9 mouse cellular contexts compared by ENCODE assay signal in the genomic region with DNA sequence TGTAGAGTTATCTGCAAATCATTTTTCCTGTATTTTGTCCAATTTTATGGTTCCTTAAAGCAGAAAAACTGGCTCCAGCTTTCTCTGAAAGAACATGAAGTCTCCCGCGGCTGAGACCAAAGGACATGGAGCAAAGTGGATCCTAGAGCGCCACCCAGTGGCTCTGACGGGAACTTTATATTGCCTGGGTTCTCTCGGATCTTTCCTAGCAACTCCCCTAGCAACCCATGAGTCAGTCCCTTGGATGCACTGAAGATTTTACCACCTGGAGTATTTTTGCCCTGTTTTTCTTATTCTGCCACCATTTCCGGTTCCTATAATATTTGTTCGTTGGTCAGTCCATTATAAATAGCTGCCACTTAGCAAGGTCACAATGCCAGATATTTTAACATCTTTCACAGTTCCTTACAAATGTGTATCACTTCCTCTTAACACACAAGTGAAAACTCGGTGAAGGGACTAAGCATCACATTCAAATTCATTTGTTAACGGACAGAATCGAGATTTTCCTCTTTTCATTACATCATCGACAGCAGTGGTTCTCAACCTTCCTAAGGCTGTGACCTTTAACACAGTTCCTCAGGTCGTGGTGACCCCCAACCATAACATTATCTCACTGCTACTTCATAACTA. TPM values are rescaled to one million over a fixed set of nuclear protein-coding genes. Genes with fewer than 3 reads are reported as not detected.
DNase-seq lines count a peak whose midpoint lies in the region; ATAC-seq and TF ChIP-seq lines count a peak whose summit lies in the region.
"Had no signal": no experiment of that assay in that cellular context is flagged by ENCODE, and none has a peak within 500 bp of the region (broad histone marks: within the 10 kb centered on the region; RNA-seq: fewer than 3 reads in every experiment).

No protein-coding gene starts in this region.

- no peak overlapping the region for H3K4me3 ChIP-seq in kidney, postnatal 0 days (replicated peaks; ENCODE audit: low read depth, low read length)
- H3K4me3 ChIP-seq in liver, embryonic 14.5 days (ENCODE audit: insufficient read depth in 1 of 2, low read depth in 2 of 2, low read length in 2 of 2), result no peak overlapping the region
- H3K4me3 ChIP-seq in neural tube, embryonic 15.5 days (replicated peaks), result no peak overlapping the region
- H3K4me3 ChIP-seq: embryonic facial prominence, embryonic 15.5 days had no signal

- no peak overlapping the region for H3K9ac ChIP-seq in kidney, postnatal 0 days (ENCODE audit: low read depth, low read length)
- H3K9ac ChIP-seq in liver, embryonic 14.5 days (replicated peaks), result no peak overlapping the region
- H3K9ac ChIP-seq in neural tube, embryonic 15.5 days (replicated peaks), result no peak overlapping the region
- H3K9ac ChIP-seq: embryonic facial prominence, embryonic 15.5 days had no signal

- H3K36me3 ChIP-seq in kidney, postnatal 0 days (ENCODE audit: insufficient read depth, low read length), result no peaks in the 10 kb centered on the region
- peaks cover 2% of the 10 kb centered on the region; the same call in 1 of the 2 replicates for H3K36me3 ChIP-seq in liver, embryonic 14.5 days (replicated peaks; ENCODE audit: control insufficient read depth, insufficient read depth, low read depth)
- H3K36me3 ChIP-seq in neural tube, embryonic 15.5 days, result peaks cover 6% of the 10 kb centered on the region

- no peaks in the 10 kb centered on the region for H3K27me3 ChIP-seq in kidney, postnatal 0 days (ENCODE audit: insufficient read depth, low read length)
- no peaks in the 10 kb centered on the region for H3K27me3 ChIP-seq in liver, embryonic 14.5 days (ENCODE audit: control insufficient read depth, insufficient read depth, low read length)
- peaks cover 9% of the 10 kb centered on the region for H3K27me3 ChIP-seq in neural tube, embryonic 15.5 days (replicated peaks)

- 19% methylated on average over 12 of the region's 12 CpGs for WGBS in kidney, postnatal 0 days
- WGBS in liver, embryonic 14.5 days (ENCODE audit: insufficient replicate concordance), result 15% methylated on average over 12 of the region's 12 CpGs
- 21% methylated on average over 12 of the region's 12 CpGs for WGBS in neural tube, embryonic 15.5 days

- no peak for TF ChIP-seq EP300 in liver, embryonic 14.5 days (IDR thresholded peaks at IDR 0.05; ENCODE audit: low read depth)

- H3K27ac ChIP-seq in kidney, postnatal 0 days, result no peak overlapping the region
- H3K27ac ChIP-seq in liver, embryonic 14.5 days, result no peak overlapping the region
- H3K27ac ChIP-seq in neural tube, embryonic 15.5 days (replicated peaks), result no peak overlapping the region
- H3K27ac ChIP-seq: embryonic facial prominence, embryonic 15.5 days had no signal

- no peaks in the 10 kb centered on the region for H3K9me3 ChIP-seq in kidney, postnatal 0 days (replicated peaks; ENCODE audit: low read length)
- no peaks in the 10 kb centered on the region for H3K9me3 ChIP-seq in liver, embryonic 14.5 days (ENCODE audit: control insufficient read depth, low read length)
- H3K9me3 ChIP-seq in neural tube, embryonic 15.5 days (replicated peaks), result no peaks in the 10 kb centered on the region
- H3K9me3 ChIP-seq: embryonic facial prominence, embryonic 15.5 days had no signal

- ATAC-seq in kidney, postnatal 0 days (replicated peaks; ENCODE audit: low FRiP score, low read depth), result peak; percentile 40; the same call in 1 of the 2 replicates
- ATAC-seq in liver, embryonic 14.5 days (ENCODE audit: insufficient read depth), result no peak
- ATAC-seq in neural tube, embryonic 15.5 days (ENCODE audit: low FRiP score), result 0 out of 2 replicates have a peak, but pooled peaks have one; percentile 54

- peak; percentile 93 for TF ChIP-seq CTCF in kidney, postnatal 0 days (IDR thresholded peaks at IDR 0.05; ENCODE audit: low read depth)
- peak; percentile 88 for TF ChIP-seq CTCF in liver, embryonic 14.5 days (IDR thresholded peaks at IDR 0.05; ENCODE audit: low read depth)

- peak; percentile 55 for DNase-seq in 3134 (ENCODE audit: extremely low read depth, insufficient read length, low spot score)
- DNase-seq in ZHBTc4 (ENCODE audit: low read depth, low spot score), result peak; percentile 92
- DNase-seq in cerebellum, postnatal 4 days (ENCODE audit: low spot score in 2 of 2), result peak; percentile 77 to 91
- peak; percentile 66 for DNase-seq in gastrocnemius, postnatal 25 days
- DNase-seq in kidney, postnatal 0 days (ENCODE audit: low spot score), result peak; percentile 94
- peak; percentile 64 to 77 (median 71) for DNase-seq in liver, embryonic 14.5 days (ENCODE audit: low read depth in 3 of 3, low spot score in 3 of 3)
- DNase-seq in testis, postnatal 10 days (ENCODE audit: low spot score), result peak; percentile 91

- no peak overlapping the region for H3K4me2 ChIP-seq in kidney, postnatal 0 days (ENCODE audit: low read length)
- 0 out of 2 replicates have a peak overlapping the region, but pooled peaks have one; percentile 11 for H3K4me2 ChIP-seq in liver, embryonic 14.5 days (ENCODE audit: low read depth)
- no peak overlapping the region for H3K4me2 ChIP-seq in neural tube, embryonic 15.5 days
- H3K4me2 ChIP-seq: embryonic facial prominence, embryonic 15.5 days had no signal

- H3K4me1 ChIP-seq in kidney, postnatal 0 days (replicated peaks; ENCODE audit: insufficient read depth, low read length), result no peaks in the 10 kb centered on the region
- peaks cover 2 to 13% of the 10 kb centered on the region in 2 experiments; a peak in 3 of 4 replicates for H3K4me1 ChIP-seq in liver, embryonic 14.5 days (replicated peaks; ENCODE audit: control insufficient read depth in 2 of 2, insufficient read depth in 2 of 2, low read length in 1 of 2)
- H3K4me1 ChIP-seq in neural tube, embryonic 15.5 days, result peaks cover 5% of the 10 kb centered on the region; the same call in 1 of the 2 replicates
- H3K4me1 ChIP-seq: embryonic facial prominence, embryonic 15.5 days had no signal

RNA-seq across cellular contexts. Expression of gene Aldh9a1, which starts 12.2 kb away (rescaled TPM):
- 1 to 10 TPM; 2.4 to 2.8 TPM for total RNA-seq in gastrocnemius, postnatal 25 days (2021)
- 54.3 and 64.6 TPM in 2 replicates for polyA plus RNA-seq in kidney, postnatal 0 days (2015; fragmentation: Nextera tagmentation; extraction: Ambion mirVana)
- polyA plus RNA-seq in liver, embryonic 14.5 days (2012; rRNA removed), result 21.9 and 28.1 TPM in 2 replicates
- 52.5 and 59.9 TPM in 2 replicates for polyA plus RNA-seq in liver, embryonic 14.5 days (2014; fragmentation: Nextera tagmentation; extraction: Ambion mirVana)
- polyA plus RNA-seq in neural tube, embryonic 15.5 days (2015; fragmentation: Nextera tagmentation; extraction: Ambion mirVana), result 38.7 and 53.3 TPM in 2 replicates

RNA-seq across cellular contexts. Expression of gene Tmco1, which starts 29.4 kb away (rescaled TPM):
- 10 to 100 TPM; 32.6 to 41.3 TPM for total RNA-seq in gastrocnemius, postnatal 25 days (2021)
- polyA plus RNA-seq in kidney, postnatal 0 days (2015; fragmentation: Nextera tagmentation; extraction: Ambion mirVana), result 134 and 137 TPM in 2 replicates
- 33.4 and 43.4 TPM in 2 replicates for polyA plus RNA-seq in liver, embryonic 14.5 days (2012; rRNA removed)
- polyA plus RNA-seq in liver, embryonic 14.5 days (2014; fragmentation: Nextera tagmentation; extraction: Ambion mirVana), result 64.1 and 65.4 TPM in 2 replicates
- 76.2 and 79.1 TPM in 2 replicates for polyA plus RNA-seq in neural tube, embryonic 15.5 days (2015; fragmentation: Nextera tagmentation; extraction: Ambion mirVana)

RNA-seq across cellular contexts. Expression of gene Uck2, which starts 52.5 kb away (rescaled TPM):
- total RNA-seq in gastrocnemius, postnatal 25 days (2021), result 10 to 100 TPM; 16.9 to 29.3 TPM
- 50.9 and 51.0 TPM in 2 replicates for polyA plus RNA-seq in kidney, postnatal 0 days (2015; fragmentation: Nextera tagmentation; extraction: Ambion mirVana)
- polyA plus RNA-seq in liver, embryonic 14.5 days (2012; rRNA removed), result 15.3 and 17.6 TPM in 2 replicates
- polyA plus RNA-seq in liver, embryonic 14.5 days (2014; fragmentation: Nextera tagmentation; extraction: Ambion mirVana), result 42.6 and 43.4 TPM in 2 replicates
- polyA plus RNA-seq in neural tube, embryonic 15.5 days (2015; fragmentation: Nextera tagmentation; extraction: Ambion mirVana), result 46.6 and 75.5 TPM in 2 replicates

RNA-seq across cellular contexts. Expression of gene Mgst3, which starts 56.1 kb away (rescaled TPM):
- total RNA-seq in gastrocnemius, postnatal 25 days (2021), result 10 to 100 TPM; 84.7 to 94.2 TPM
- 102 and 104 TPM in 2 replicates for polyA plus RNA-seq in kidney, postnatal 0 days (2015; fragmentation: Nextera tagmentation; extraction: Ambion mirVana)
- 330 and 468 TPM in 2 replicates for polyA plus RNA-seq in liver, embryonic 14.5 days (2012; rRNA removed)
- 596 and 611 TPM in 2 replicates for polyA plus RNA-seq in liver, embryonic 14.5 days (2014; fragmentation: Nextera tagmentation; extraction: Ambion mirVana)
- 188 and 223 TPM in 2 replicates for polyA plus RNA-seq in neural tube, embryonic 15.5 days (2015; fragmentation: Nextera tagmentation; extraction: Ambion mirVana)
